Mouse (Mus musculus): Measurements from ENCODE around the gene Hist1h2af. TPM values are rescaled to one million over a fixed set of nuclear protein-coding genes. Genes with fewer than 3 reads are reported as not detected.

Gene Hist1h2af
- total and polyA plus RNA-seq, 3 experiments, result 530 to 1,681 (median 1,417) TPM

GRCm38 (mm10) chr13:23495526-23495925, 38.2 kb upstream of the Hist1h2af start:
- Histone ChIP-seq H3K9me3 (replicated peaks) (no peaks in the 10 kb centered on the region), H3K4me1 (ENCODE audit: insufficient read depth, low read depth, low read length) (peaks cover 27% of the 10 kb centered on the region), H3K36me3 (replicated peaks) (no peaks in the 10 kb centered on the region), H3K27me3 (ENCODE audit: insufficient read depth, low read length) (peaks cover 20% of the 10 kb centered on the region), H3K4me3 (ENCODE audit: low read depth, low read length) (no peak overlapping the region)
- ATAC-seq (ENCODE audit: extremely low read depth, insufficient number of reproducible peaks, low FRiP score, poor library complexity, severe bottlenecking) (no peak), DNase-seq (ENCODE audit: low spot score) (no peak)
- no peak for TF ChIP-seq GATA1 (IDR thresholded peaks at IDR 0.05; ENCODE audit: borderline replicate concordance, low read length)
- no peak for TF ChIP-seq TAL1 (conservative IDR thresholded peaks at IDR 0.05; ENCODE audit: low read depth, low read length)
- no peak for TF ChIP-seq GATA2 (IDR thresholded peaks at IDR 0.05; ENCODE audit: borderline replicate concordance, low read depth, low read length)
- no peak for TF ChIP-seq CTCF (IDR thresholded peaks at IDR 0.05; ENCODE audit: low read depth, low read length)
- TF ChIP-seq POLR2AphosphoS5 (IDR thresholded peaks at IDR 0.05; ENCODE audit: insufficient replicate concordance, low read depth, low read length), result no peak

- TF ChIP-seq GATA2 (IDR thresholded peaks at IDR 0.05; ENCODE audit: borderline replicate concordance, low read depth, low read length), result no peak
- TF ChIP-seq TAL1 (conservative IDR thresholded peaks at IDR 0.05; ENCODE audit: low read depth, low read length), result no peak
- TF ChIP-seq POLR2AphosphoS5 (IDR thresholded peaks at IDR 0.05; ENCODE audit: insufficient replicate concordance, low read depth, low read length), result no peak
- TF ChIP-seq CTCF (IDR thresholded peaks at IDR 0.05; ENCODE audit: low read depth, low read length), result no peak
- no peak for TF ChIP-seq GATA1 (IDR thresholded peaks at IDR 0.05; ENCODE audit: borderline replicate concordance, low read length)
- ATAC-seq (ENCODE audit: extremely low read depth, insufficient number of reproducible peaks, low FRiP score, poor library complexity, severe bottlenecking), result no peak
- no peak for DNase-seq (ENCODE audit: low spot score)
- no peaks in the 10 kb centered on the region for H3K36me3 ChIP-seq (replicated peaks)
- peak overlapping the region; percentile 13; the same call in 1 of the 2 replicates for H3K4me3 ChIP-seq (ENCODE audit: low read depth, low read length)
- peaks cover 24% of the 10 kb centered on the region for H3K4me1 ChIP-seq (ENCODE audit: insufficient read depth, low read depth, low read length)
- peaks cover 20% of the 10 kb centered on the region for H3K27me3 ChIP-seq (ENCODE audit: insufficient read depth, low read length)
- H3K9me3 ChIP-seq (replicated peaks), result no peaks in the 10 kb centered on the region
These were observed 35.9 kb upstream of the Hist1h2af start for GRCm38 (mm10) chr13:23497656-23498321.

GRCm38 (mm10) chr13:23498653-23499052, 35.1 kb upstream of the Hist1h2af start:
- peaks cover 28% of the 10 kb centered on the region for H3K4me1 ChIP-seq (ENCODE audit: insufficient read depth, low read depth, low read length)
- TF ChIP-seq GATA1 (IDR thresholded peaks at IDR 0.05; ENCODE audit: borderline replicate concordance, low read length) (no peak), POLR2AphosphoS5 (IDR thresholded peaks at IDR 0.05; ENCODE audit: insufficient replicate concordance, low read depth, low read length) (no peak), TAL1 (conservative IDR thresholded peaks at IDR 0.05; ENCODE audit: low read depth, low read length) (no peak), GATA2 (IDR thresholded peaks at IDR 0.05; ENCODE audit: borderline replicate concordance, low read depth, low read length) (no peak), CTCF (IDR thresholded peaks at IDR 0.05; ENCODE audit: low read depth, low read length) (no peak)
- H3K36me3 ChIP-seq (replicated peaks), result no peaks in the 10 kb centered on the region
- peaks cover 20% of the 10 kb centered on the region for H3K27me3 ChIP-seq (ENCODE audit: insufficient read depth, low read length)
- ATAC-seq (ENCODE audit: extremely low read depth, insufficient number of reproducible peaks, low FRiP score, poor library complexity, severe bottlenecking) (no peak), DNase-seq (ENCODE audit: low spot score) (no peak)
- H3K4me3 ChIP-seq (ENCODE audit: low read depth, low read length), result no peak overlapping the region
- no peaks in the 10 kb centered on the region for H3K9me3 ChIP-seq (replicated peaks)

GRCm38 (mm10) chr13:23499943-23500342, 33.8 kb upstream of the Hist1h2af start:
- Histone ChIP-seq H3K36me3 (replicated peaks) (no peaks in the 10 kb centered on the region), H3K4me3 (ENCODE audit: low read depth, low read length) (no peak overlapping the region; the same call in 1 of the 2 replicates), H3K9me3 (replicated peaks) (no peaks in the 10 kb centered on the region), H3K4me1 (ENCODE audit: insufficient read depth, low read depth, low read length) (peaks cover 36% of the 10 kb centered on the region), H3K27me3 (ENCODE audit: insufficient read depth, low read length) (peaks cover 14% of the 10 kb centered on the region)
- TF ChIP-seq CTCF (IDR thresholded peaks at IDR 0.05; ENCODE audit: low read depth, low read length) (no peak), POLR2AphosphoS5 (IDR thresholded peaks at IDR 0.05; ENCODE audit: insufficient replicate concordance, low read depth, low read length) (no peak), TAL1 (conservative IDR thresholded peaks at IDR 0.05; ENCODE audit: low read depth, low read length) (no peak), GATA2 (IDR thresholded peaks at IDR 0.05; ENCODE audit: borderline replicate concordance, low read depth, low read length) (no peak), GATA1 (IDR thresholded peaks at IDR 0.05; ENCODE audit: borderline replicate concordance, low read length) (no peak)
- DNase-seq (ENCODE audit: low spot score) (no peak), ATAC-seq (ENCODE audit: extremely low read depth, insufficient number of reproducible peaks, low FRiP score, poor library complexity, severe bottlenecking) (no peak)

GRCm38 (mm10) chr13:23500424-23501200, 33.1 kb upstream of the Hist1h2af start:
- no peak for DNase-seq (ENCODE audit: low spot score)
- Histone ChIP-seq H3K4me1 (ENCODE audit: insufficient read depth, low read depth, low read length) (peaks cover 43% of the 10 kb centered on the region), H3K27me3 (ENCODE audit: insufficient read depth, low read length) (peaks cover 8% of the 10 kb centered on the region), H3K36me3 (replicated peaks) (no peaks in the 10 kb centered on the region), H3K9me3 (replicated peaks) (no peaks in the 10 kb centered on the region), H3K4me3 (ENCODE audit: low read depth, low read length) (no peak overlapping the region)
- ATAC-seq (ENCODE audit: extremely low read depth, insufficient number of reproducible peaks, low FRiP score, poor library complexity, severe bottlenecking), result peak; percentile 45; the same call in 1 of the 2 replicates
- no peak for TF ChIP-seq GATA2 (IDR thresholded peaks at IDR 0.05; ENCODE audit: borderline replicate concordance, low read depth, low read length)
- no peak for TF ChIP-seq GATA1 (IDR thresholded peaks at IDR 0.05; ENCODE audit: borderline replicate concordance, low read length)
- no peak for TF ChIP-seq POLR2AphosphoS5 (IDR thresholded peaks at IDR 0.05; ENCODE audit: insufficient replicate concordance, low read depth, low read length)
- no peak for TF ChIP-seq TAL1 (conservative IDR thresholded peaks at IDR 0.05; ENCODE audit: low read depth, low read length)
- no peak for TF ChIP-seq CTCF (IDR thresholded peaks at IDR 0.05; ENCODE audit: low read depth, low read length)

- Histone ChIP-seq H3K4me3 (ENCODE audit: low read depth, low read length) (no peak overlapping the region; the same call in 1 of the 2 replicates), H3K36me3 (replicated peaks) (no peaks in the 10 kb centered on the region), H3K4me1 (ENCODE audit: insufficient read depth, low read depth, low read length) (peaks cover 52% of the 10 kb centered on the region), H3K27me3 (ENCODE audit: insufficient read depth, low read length) (peaks cover 6% of the 10 kb centered on the region; the same call in 1 of the 2 replicates), H3K9me3 (replicated peaks) (no peaks in the 10 kb centered on the region)
- ATAC-seq (ENCODE audit: extremely low read depth, insufficient number of reproducible peaks, low FRiP score, poor library complexity, severe bottlenecking) (no peak), DNase-seq (ENCODE audit: low spot score) (no peak)
- TF ChIP-seq GATA1 (IDR thresholded peaks at IDR 0.05; ENCODE audit: borderline replicate concordance, low read length) (no peak), GATA2 (IDR thresholded peaks at IDR 0.05; ENCODE audit: borderline replicate concordance, low read depth, low read length) (no peak), CTCF (IDR thresholded peaks at IDR 0.05; ENCODE audit: low read depth, low read length) (no peak), TAL1 (conservative IDR thresholded peaks at IDR 0.05; ENCODE audit: low read depth, low read length) (no peak), POLR2AphosphoS5 (IDR thresholded peaks at IDR 0.05; ENCODE audit: insufficient replicate concordance, low read depth, low read length) (no peak)
These were observed 32.2 kb upstream of the Hist1h2af start for GRCm38 (mm10) chr13:23501511-23501910.

Data from G1E (cell line).